Mouse (Mus musculus) adrenal gland, adult 18-20 months (tissue): ENCODE data around the gene Cetn4. TPM values are rescaled to one million over a fixed set of nuclear protein-coding genes. Genes with fewer than 3 reads are reported as not detected.

ENCODE experiments used
- DNase-seq, 2 experiments: peaks; one replicate each; pipeline ENCODE4 v3.0.0; 2021 to 2022; ENCODE audit warnings: low spot score in 2 of 2
- long read RNA-seq, 2 experiments: library from polyadenylated mRNA; stranded (forward); transcript quantifications; one replicate each; pipeline ENCODE4 v2.0.0; 2021
- total RNA-seq, 2 experiments: library from RNA; stranded (reverse); gene quantifications; 1 replicate in 1 of 2; 2 replicates in 1 of 2; pipeline ENCODE4 v1.2.3; 2021

Gene Cetn4
- 1 to 10 TPM; 3.5 to 6.7 TPM for total RNA-seq
- long read RNA-seq, experiment 1: 0 reads
- long read RNA-seq, experiment 2, partial matches to known transcripts: 0 of 2 reads
- long read RNA-seq, experiment 2, other reads (novel, unspliced or antisense): 0 of 2 reads

DNA sequence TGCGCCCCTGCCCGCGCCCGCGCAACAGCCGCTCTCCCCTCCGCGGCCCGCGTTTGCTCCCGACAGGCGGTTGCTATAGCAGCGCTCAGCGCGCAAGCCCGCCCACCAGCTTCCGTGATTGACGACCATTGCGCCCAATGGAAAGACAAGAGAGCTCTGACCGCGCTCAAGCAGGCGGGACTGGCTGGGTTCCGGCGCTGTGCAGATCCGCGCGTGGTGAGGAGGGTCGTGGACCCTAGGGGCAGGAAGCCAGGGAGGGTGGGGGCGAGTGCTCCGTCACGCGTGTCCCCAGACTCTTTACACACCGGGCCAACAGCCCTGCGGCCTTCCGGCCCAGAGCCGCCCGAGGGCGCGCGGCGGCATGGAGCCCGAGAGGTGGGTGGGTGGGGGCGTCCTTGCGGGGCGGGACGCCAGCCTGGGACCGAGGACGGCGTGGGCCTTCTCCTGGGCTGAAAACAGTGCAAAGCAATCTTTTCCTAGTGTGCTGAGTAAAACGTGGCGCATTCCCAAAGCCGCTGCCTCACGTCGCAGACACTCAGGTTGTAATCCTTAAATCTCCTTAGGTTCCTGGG is at the start of gene Cetn4, which contains the start of gene Bbs12:
Gene Cetn4, minus strand, starts transcription at position 339 of the 572 bp plus-strand sequence.
Gene Bbs12, plus strand, starts transcription at position 185 of the 572 bp plus-strand sequence.
- peak; percentile 97 to 99 for DNase-seq

DNA sequence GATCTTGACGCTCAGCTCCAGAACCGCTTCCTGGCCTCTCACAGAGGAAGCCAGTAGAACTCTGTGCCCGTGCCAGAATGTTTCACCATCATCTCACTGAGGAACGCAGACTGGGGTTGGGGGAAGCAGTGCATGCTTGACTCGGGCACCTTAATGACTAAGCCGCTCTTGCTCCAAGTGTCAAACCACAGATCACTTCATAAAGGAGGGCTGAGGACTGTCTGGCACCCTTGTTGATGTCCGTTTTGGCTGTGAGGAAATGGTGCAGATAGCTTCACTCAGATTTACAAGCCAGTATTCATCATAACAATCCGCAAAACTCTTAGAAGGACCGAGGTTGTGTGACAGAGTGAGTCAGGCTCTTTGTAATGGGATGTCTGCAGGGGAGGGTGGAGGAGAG is 48.2 kb upstream of the Cetn4 start:
- DNase-seq: no peak

DNA sequence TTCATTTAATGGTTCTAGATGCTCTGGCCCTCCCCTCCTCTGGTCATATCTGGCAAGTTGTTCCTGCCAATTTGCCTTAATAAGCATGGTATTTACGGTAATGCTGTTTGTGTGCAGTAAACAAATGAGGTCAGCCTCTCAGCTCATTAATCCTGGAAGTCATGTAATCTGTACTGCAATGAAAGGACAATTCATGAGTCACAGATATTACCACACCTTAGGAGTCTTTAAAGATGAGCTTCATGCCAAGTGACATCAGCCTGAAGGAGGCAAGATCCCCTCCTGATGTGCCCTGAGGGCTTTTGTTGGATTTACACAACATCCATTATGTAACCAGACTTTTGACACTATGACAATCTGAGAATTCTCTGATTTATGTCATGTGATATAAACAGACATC is 42.2 kb upstream of the Cetn4 start:
- DNase-seq: no peak

- no peak for DNase-seq
These were observed 41.5 kb upstream of the Cetn4 start for GRCm38 (mm10) chr3:37353951-37354481.

DNA sequence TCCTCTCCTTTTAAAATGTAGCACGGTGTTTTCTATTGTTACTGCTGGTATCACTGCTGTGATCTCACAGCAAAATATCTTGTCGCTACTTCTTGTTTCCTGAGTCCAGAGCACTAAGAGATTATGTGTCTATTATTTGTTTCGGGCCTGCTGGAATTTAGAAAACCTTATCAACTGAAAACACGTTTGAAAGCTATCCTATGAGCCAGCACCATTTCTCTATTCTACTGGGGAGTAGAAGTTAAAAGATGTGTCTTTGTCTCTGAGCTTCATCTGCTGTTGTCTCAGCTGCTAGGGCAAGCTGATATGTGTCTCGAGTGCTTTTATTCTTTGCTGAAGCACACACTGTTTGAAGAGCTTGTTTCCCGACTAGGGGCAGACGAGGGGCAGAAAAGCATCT is 37.9 kb upstream of the Cetn4 start:
- DNase-seq: no peak

- no peak for DNase-seq
These were observed 36.6 kb upstream of the Cetn4 start for GRCm38 (mm10) chr3:37349166-37349548.

- peak; percentile 34 to 39 for DNase-seq
These were observed 36.0 kb upstream of the Cetn4 start, which contains the start of gene Fgf2 for GRCm38 (mm10) chr3:37348221-37349165. Gene Fgf2 (plus strand): TSS chr3:37348346.

GRCm38 (mm10) chr3:37347671-37348070 is 35.2 kb upstream of the Cetn4 start:
- no peak for DNase-seq

- DNase-seq: no peak
These were observed 30.3 kb upstream of the Cetn4 start for GRCm38 (mm10) chr3:37342811-37343210.

- peak; percentile 17 to 53 for DNase-seq
These were observed 28.6 kb upstream of the Cetn4 start for GRCm38 (mm10) chr3:37341110-37341509.

- DNase-seq: no peak
These were observed 21.5 kb upstream of the Cetn4 start for GRCm38 (mm10) chr3:37334053-37334452.

DNA sequence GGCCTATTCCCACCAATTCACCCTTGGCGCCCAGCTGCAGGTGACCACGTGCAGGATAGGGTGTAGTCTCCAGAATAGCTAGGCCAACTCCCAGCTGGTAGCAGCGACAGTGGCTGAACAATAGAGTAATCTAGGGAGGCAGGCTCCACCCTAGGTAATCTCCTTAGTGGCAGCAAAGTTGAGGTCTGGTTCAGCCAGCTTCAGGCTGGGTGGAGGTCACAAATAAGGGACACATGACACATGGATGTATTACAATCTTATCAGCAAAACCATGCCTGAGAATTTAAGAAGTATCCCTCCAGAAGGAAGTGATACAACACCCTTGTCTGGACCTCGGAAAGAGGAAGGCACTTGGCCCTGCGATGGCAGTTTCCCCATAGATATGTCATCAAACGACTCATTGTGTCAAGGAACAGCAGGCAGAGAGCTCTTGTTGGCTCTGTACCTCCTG is 19.5 kb upstream of the Cetn4 start:
- no peak for DNase-seq

DNA sequence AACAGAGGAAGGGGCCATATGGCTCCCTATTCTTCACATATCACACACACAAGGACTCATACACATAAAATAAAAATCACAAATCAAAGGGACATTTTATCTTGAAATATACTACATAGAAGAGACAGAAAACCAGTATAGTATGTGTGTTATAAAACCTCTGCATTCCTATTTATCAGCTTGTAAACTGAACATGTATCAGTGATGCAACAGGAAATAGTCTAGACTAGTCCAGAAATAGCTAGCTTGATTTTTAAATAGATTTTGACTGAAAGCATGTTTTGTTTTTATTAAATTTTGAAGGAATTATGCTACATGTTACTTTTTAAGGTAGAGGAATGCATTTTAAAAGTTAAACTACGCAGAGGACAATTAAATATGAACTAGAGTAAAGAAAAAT is 17.5 kb upstream of the Cetn4 start:
- no peak for DNase-seq

DNA sequence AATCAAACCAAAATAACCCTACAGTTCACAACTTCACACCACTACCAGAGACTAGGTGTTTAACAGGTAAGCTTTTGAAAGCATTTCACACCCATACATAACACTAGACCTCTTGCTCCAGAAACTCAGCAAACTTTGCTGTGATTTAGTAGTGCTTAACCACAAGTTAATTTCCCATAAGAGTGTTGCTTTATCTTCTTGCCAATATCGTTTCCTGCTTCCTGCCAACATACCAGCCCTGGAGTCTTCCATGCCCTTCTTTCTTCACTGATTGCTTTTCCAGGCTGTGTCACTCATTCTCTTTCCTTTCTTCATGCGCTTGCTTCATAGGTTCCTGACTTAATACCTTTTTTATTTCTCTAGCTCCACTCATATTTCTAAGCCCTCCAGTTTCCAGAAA is 16.0 kb upstream of the Cetn4 start:
- DNase-seq: no peak

GRCm38 (mm10) chr3:37326627-37327026 is 14.1 kb upstream of the Cetn4 start:
- DNase-seq: no peak

GRCm38 (mm10) chr3:37325317-37326112 is 13.0 kb upstream of the Cetn4 start:
- no peak for DNase-seq

DNA sequence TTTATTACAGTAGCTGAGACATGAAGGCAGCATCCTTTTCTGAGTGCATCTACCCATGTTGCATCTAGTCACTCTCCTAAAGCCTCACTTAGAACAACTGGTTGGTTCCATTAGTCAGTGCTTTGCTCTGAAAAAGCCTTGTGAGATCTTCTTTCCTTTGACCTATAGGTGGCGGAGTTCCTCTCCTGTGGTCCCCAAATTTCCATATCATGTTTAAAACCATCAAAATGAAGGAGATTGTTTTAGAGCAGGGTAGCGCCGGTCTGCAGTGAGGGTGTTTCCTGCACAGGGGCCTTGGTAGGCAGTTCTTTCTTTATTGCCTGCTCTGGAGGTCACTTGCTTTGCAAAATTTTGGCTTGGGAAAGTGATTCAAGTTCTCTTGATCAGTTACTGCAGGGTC is 11.8 kb upstream of the Cetn4 start:
- no peak for DNase-seq

DNA sequence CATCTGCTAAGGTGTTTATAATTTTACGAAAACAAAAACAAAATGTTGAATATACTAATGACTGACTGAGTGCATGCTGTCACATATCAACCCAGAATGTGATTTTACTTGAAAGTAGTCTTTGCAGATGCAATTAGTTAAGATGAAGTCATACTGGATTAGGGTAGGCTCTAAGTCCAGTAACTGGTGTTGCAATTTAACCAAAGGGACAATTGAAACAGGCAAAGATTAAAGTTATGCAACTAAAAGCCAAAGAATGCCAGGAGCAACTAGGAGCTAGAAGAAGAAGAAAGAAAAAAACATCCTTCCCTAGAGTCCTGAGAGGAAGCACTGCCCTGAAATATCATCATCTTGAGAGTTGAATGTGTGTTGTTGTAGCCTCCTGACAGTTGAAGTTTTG is 3.7 kb upstream of the Cetn4 start:
- DNase-seq: no peak

DNA sequence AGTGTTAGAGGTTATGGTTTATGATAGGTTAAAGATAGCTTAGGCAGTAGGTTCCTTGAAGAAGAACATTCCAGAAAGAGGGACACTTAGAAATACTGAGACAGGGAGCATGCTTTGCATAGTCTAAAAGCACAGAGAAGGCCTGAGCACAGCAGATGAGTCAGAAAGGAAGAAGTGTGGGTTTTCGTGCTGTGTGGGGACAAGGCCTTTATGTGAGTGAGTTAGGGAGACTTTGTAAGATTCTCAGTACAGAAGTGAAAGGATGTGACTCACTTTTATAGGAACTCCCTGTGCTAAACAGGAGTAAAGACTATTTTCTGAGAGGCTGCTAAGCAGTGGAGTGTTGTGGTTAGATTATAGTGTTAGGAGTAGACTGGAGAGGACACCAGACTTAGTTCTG is 863 bp upstream of the Cetn4 start:
- DNase-seq: peak in 1 of 2 experiments; percentile 12

DNA sequence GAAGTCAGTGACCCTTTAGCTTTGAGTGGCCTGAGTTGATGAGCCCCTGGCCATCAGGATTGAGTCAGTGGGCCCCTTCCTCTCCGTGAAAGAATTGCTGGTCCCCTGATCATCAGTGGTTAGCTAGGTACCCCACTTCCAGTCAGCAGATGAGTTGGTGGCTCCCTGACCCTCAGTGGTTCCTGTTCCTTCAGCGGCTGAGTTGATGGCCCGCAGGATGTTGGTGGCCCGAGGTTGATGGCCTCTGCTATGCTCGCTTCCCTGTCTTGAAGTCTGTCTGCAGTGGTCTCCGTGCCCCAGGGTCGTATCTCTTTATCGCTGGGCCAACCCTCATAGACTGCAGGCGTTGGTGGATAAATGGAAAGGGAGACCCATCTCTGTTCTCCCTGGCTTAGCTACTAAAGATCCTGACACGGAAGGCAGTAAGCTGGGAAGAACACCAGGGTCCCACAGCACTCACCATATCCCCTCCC is 575 bp downstream of the Cetn4 start:
- DNase-seq: peak in 1 of 2 experiments; percentile 22
